Mouse (Mus musculus) B cell, adult 67 days (primary cell): ENCODE measurements around the gene C330007P06Rik. TPM values are rescaled to one million over a fixed set of nuclear protein-coding genes. Genes with fewer than 3 reads are reported as not detected.

ENCODE experiments used
- total RNA-seq, 2 experiments: library from RNA; stranded (reverse); gene quantifications; 4 replicates each; pipeline ENCODE4 v1.2.4; 2023

C330007P06Rik gene
- 10 to 100 TPM; 35.8 to 44.4 TPM for total RNA-seq

GRCm38 (mm10) chrX:36873765-36874164 lies at the start of gene C330007P06Rik, which contains the start of gene Ube2a:
TSS of gene C330007P06Rik (minus strand) at chrX:36874111.
TSS of gene Ube2a (plus strand) at chrX:36873900.

GRCm38 (mm10) chrX:36902321-36903114 lies 28.6 kb upstream of the C330007P06Rik start, which contains the start of gene Nkrf:
TSS of gene Nkrf (minus strand) at chrX:36902899.

GRCm38 (mm10) chrX:36795424-36796162 lies 78.3 kb downstream of the C330007P06Rik start, which contains the start of gene Slc25a5:
TSS of gene Slc25a5 (plus strand) at chrX:36795651.

Other genes starting within 250 kb of the C330007P06Rik start
- gene Akap17b, start 228.7 kb downstream of the C330007P06Rik start, total RNA-seq: 1 to 10 TPM; 3.6 to 4.6 TPM
- gene Slc25a43, start 130.5 kb downstream of the C330007P06Rik start, total RNA-seq: 1 to 10 TPM in 1 of 2 experiments, not detected in 1; 1.4 TPM
- gene Slc25a5, start 78.5 kb downstream of the C330007P06Rik start, total RNA-seq: 100 to 1,000 TPM; 308 to 339 TPM
- 10 to 100 TPM; 67.4 to 81.5 TPM for gene Ube2a, start 211 bp downstream of the C330007P06Rik start, total RNA-seq
- gene Nkrf, start 28.8 kb upstream of the C330007P06Rik start, total RNA-seq: 10 to 100 TPM; 13.0 to 13.3 TPM
- gene Sept6, start 117.7 kb upstream of the C330007P06Rik start, total RNA-seq: 100 to 1,000 TPM; 100 to 126 TPM
- not detected for gene Sowahd, start 174.7 kb upstream of the C330007P06Rik start, total RNA-seq
- 1,000 to 10,000 TPM; 1,325 to 1,365 TPM for gene Rpl39, start 211.3 kb upstream of the C330007P06Rik start, total RNA-seq
- 10 to 100 TPM; 54.1 to 55.9 TPM for gene Upf3b, start 236.2 kb upstream of the C330007P06Rik start, total RNA-seq